Mouse (Mus musculus) small intestine, adult 2 months (tissue): ENCODE measurements at regions not wholly inside any gene's neighbourhood (a gene's known extent, or its start where the extent isn't known, plus 50 kb on each side); places are given as distances from the start of the nearest gene placed in this dataset.

Experiments used
- CTCF ChIP-seq: fragments of 200-500 bp; IDR thresholded peaks from 2 replicates; pipeline ENCODE4 v1.5.1; 2012; ENCODE audit warnings: low read depth, mild to moderate bottlenecking, control low read depth, inconsistent platforms, low read length, moderate library complexity, mixed read lengths; ENCODE audit not compliant: insufficient replicate concordance, insufficient read length; ENCODE audit errors: extremely low read depth
- POLR2A ChIP-seq: fragments of 200-500 bp; IDR thresholded peaks from 2 replicates; pipeline ENCODE4 v1.6.1; 2012; ENCODE audit warnings: low read depth, mild to moderate bottlenecking, control low read depth, inconsistent platforms, low read length, moderate library complexity

GRCm38 (mm10) chr4:29200976-29201375 lies 388.0 kb downstream of the Epha7 start:
- TF ChIP-seq CTCF (no peak), POLR2A (no peak)
